Mouse (Mus musculus) adrenal gland, postnatal 4 days (tissue): ENCODE measurements around the gene Scyl2. TPM values are rescaled to one million over a fixed set of nuclear protein-coding genes. Genes with fewer than 3 reads are reported as not detected.
"Not testable (repeated sequence)": the region's sequence is repeated elsewhere in the genome, so short reads cannot be mapped to it uniquely, and the experiment has no call there.

Experiments used
- DNase-seq, 2 experiments: peaks; one replicate each; pipeline ENCODE4 v3.0.0; 2021 to 2022; ENCODE audit warnings: low spot score in 2 of 2, mixed read lengths in 2 of 2
- total RNA-seq, 2 experiments: library from RNA; stranded (reverse); gene quantifications; 2 replicates each; pipeline ENCODE4 v1.2.3; 2021

The Scyl2 gene
- total RNA-seq, 2 experiments from 2014 or later = 39.5 to 39.8 TPM

DNA sequence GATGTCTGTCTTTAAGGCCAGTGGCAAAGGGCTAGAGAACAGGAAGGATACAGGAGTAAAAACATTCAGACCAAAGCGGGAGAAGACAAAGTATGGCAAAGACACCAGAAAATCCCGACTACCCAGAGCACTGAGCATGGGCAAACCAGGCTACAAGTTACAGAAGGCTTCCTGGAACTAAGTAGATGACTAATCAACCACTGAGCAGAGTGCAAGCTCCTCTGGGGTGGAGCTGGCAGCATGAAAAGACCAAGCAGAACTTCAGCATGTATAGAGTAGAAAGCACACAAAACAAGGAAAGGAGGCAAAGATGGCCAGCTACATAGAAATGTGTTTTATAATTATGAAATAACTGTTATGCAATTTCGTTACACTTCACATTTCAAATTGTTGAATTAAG lies 5.6 kb downstream of the Scyl2 start:
- no peak for DNase-seq

DNA sequence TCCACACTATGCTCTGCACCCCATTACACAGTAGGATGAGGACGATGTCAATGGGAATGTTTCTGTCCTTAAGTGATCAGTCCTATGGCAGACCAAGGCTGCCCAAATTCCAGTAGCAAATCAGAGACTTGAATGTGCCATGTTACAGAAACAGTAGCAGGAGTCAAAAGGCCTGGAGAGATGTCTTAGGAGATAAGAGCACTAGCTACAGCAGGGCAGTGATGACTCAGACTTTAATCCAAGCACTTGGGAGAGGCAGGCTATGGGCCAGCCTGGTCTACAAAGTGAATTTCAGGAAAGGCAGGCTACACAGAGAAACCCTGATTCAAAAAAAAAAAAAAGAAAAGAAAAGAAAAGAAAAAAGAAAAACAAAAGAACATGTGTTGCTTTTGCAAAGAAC lies 6.6 kb downstream of the Scyl2 start:
- no peak for DNase-seq

DNA sequence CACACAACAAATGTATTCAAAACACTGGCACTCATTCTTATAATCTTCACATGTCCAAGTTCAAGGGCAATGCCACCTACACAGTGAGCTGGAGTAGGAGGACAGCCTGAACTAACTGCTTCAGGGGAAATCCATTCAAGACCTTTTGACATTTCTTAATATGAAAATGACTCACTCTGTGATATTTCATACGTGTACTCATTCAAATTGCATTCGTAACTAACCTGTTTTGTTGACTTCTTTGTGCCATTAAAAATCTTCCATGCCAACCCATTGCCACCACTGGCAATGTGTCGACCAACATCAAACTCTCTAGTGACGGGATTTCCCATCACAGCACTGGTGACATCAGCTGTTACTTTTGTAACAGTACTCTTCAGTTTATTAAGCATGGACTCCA lies 8.0 kb downstream of the Scyl2 start:
- DNase-seq = no peak

DNA sequence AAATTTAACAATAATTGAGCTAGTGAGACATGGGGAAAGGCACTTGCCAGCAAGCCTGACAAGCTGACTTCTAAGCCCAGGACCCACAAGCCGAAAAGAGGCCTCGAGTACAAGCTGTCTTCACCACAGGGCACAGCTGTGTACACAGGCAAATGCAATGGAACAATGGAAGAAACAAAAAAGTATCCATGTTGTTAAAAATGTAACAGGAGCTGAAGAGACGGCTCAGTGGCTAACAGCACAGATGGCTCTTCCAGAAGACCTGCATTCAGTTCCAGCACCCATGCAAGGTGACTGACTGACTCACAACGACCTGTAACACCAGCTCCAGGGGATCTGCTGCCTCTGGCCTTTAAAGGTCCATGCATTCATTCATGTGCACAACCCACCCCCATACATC lies 9.5 kb downstream of the Scyl2 start:
- no peak for DNase-seq

DNA sequence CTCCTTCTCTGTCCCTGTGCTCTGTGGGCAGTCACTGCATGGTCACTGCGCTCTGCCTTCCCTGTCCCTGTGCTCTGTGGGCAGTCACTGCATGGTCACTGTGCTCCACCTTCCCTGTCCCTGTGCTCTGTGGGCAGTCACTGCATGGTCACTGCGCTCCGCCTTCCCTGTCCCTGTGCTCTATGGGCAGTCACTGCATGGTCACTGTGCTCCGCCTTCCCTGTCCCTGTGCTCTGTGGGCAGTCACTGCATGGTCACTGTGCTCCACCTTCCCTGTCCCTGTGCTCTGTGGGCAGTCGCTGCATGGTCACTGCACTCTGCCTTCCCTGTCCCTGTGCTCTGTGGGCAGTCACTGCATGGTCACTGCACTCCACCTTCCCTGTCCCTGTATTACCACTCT lies 15.7 kb downstream of the Scyl2 start:
- not testable (repeated sequence) for DNase-seq

DNA sequence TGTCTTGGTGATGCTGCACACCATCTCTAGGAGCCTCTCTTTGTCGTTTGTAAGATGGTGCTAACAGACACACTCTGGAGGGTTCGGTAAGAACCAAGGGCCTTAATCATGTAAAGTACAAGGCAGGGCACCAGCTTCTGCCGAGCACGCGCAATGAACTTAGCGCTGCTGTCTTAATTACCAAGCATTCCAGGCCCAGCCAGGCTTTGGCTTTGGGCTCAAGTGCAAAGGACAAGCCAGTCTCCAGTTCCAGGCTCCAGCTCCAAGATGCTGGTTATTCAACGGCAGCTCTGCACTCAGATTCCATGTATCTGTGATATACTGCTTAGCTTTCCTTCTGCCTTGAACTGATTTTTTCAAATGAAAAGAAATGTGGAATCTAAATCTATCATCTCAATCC lies 18.5 kb downstream of the Scyl2 start:
- DNase-seq = no peak

DNA sequence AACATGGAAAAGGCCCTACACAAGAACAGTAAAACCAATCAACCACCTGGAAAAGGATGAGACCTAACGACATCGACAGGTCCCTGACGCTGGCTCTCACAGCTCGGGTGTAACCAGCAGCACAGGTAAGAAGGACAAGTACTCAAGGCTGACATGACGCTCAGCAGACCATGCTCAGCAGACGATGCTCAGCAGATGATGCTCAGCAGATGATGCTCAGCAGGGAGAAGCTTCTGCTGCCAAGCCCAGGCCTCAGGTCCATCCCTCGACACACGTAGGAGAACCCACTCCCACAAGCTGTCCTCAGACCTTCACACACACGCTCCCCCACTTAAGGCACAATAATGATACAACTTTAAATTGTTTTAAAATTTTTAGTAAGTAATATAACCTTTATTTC lies 20.4 kb downstream of the Scyl2 start:
- DNase-seq = no peak

DNA sequence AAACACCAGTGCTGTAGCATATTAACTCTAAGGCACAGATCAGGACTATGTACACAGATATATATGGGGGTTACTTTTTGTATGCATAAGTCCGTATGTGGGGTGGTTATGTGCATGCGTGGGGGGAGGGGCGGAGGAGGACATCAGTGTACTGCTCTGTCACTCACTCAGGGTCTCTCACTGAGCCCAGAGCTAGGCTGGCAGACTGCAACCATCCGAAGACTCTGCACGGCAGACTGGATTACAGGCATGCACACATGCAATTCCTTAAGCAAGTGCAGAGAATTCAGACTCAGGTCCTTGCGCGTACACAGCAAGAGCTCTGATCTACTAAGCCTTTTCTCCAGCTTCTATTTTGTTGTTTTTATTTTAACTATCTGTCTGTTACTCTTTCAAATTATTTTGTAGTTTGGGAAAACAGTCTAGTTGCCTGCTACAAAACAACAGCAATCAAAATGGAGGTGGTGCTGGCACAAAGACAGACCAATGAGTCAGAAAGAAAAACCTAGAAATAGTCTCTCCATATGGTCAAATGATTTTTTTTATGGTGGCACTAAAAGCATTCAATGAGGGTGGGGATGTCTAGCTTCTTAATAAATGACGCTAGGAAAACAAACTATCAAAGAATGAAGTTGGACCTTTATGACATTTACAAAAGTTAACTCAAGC lies 21.0 kb downstream of the Scyl2 start:
- DNase-seq = no peak

DNA sequence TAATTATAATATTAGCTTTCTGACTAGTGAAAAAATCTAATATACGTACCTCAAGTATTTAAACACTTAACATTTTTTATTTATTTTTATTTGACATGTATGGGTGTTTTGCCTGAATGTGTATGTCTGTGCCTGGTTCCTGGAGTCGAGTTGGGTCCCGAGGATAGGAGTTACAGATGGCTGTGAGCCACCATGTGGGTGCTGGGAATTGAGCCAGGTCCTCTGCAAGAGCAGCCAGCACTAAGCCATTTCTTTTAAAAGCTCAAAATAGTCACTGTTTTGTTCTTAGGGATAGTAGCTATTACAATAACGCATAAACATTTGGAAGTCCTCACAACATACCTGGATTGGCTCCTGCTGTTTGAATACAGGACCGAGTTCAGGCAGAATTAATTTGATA lies 29.7 kb downstream of the Scyl2 start:
- DNase-seq = no peak

DNA sequence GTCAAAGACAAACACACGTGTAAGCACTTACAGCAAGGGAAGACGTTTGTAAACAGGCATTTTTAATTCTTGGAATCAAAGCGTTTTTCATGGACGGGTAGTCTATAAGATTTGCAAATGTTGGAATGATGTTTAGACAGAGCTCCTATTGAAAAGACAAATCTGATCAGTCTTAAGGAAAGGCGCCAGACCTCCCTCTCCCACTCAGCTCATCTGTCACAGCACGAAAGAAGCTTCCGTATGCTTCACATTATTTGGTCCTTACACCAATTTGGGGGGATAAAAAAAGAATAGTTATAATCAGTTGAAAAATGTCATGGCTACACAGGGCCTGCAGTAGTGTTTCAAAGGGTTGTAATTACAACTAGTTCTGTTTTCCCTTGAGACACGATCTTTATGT lies 33.2 kb downstream of the Scyl2 start:
- DNase-seq = no peak

DNA sequence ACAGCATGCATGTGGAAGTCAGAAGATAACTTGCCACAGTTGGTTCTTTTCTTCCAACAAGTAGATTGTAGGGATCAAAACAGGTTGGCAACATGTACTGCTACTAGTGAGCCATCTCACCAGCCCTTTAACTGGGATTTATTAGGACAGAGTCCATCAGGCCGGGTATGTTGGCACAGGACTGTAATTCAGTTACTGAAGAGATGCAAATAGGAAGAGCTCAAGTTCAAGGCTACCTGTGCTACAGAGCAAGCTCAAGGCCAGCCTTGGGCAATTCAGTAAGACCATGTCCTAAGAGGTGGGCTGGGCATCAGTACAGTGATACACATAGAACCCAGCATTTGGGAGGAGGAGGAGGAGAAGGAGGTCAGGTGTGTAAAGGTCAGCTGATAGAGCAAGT lies 34.4 kb downstream of the Scyl2 start:
- no peak for DNase-seq

DNA sequence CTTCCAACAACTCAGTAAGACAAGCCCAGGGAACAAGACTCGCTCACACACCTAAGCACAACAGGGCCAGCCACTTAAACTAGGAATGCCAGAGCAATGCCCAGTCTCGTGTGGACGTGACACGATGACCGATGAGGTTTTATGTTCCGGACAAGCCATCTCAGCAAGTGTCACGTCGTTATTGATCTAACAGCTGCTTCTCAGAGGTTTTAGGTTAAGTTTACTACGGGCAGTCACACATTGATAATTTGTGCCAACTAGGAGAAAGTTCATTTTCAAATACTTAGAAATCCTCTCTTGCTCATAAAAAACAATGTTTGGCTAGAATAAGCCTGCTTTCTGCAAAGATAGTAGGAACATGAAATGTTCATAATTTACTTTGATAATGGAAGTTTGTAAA lies 39.2 kb downstream of the Scyl2 start:
- DNase-seq = no peak

DNA sequence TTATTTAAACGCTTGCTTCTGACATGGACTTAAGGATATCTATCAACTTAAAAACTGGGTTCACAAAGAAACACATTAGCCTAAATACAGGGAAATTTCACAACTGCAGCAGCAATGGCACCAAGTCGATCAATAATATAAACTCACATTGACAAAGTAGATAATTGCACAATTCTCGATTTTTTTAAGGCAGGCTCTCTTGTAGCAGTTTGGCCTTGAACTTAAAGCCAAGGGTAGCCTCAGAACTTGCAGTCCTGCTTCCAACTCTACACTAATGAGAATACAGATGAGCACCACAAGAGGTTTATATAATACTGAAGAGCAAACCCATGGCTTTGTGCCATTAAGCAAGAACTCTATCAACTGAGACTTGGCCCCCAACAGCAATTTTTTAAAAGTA lies 49.1 kb downstream of the Scyl2 start:
- DNase-seq = no peak

DNA sequence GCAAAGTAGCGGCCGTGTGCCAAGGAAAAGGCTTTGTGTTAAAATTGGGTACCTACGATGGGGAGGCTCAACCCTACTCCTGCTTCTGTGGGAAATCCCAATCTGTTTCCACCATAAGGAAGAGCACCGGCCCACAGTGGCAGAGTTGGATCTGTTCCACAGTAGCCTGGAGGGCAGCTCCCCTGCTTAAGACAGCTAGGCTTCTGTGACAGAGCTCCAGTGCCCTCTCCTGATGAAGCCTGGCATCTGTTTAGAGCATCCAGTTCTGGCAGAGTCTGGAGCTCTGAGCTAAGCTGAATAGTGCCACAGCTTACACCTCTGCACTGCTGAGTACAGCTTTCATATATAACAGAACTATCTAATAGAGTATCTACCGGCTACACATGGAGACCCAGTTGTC lies 51.1 kb downstream of the Scyl2 start:
- peak in 1 of 2 experiments; percentile 8 for DNase-seq

DNA sequence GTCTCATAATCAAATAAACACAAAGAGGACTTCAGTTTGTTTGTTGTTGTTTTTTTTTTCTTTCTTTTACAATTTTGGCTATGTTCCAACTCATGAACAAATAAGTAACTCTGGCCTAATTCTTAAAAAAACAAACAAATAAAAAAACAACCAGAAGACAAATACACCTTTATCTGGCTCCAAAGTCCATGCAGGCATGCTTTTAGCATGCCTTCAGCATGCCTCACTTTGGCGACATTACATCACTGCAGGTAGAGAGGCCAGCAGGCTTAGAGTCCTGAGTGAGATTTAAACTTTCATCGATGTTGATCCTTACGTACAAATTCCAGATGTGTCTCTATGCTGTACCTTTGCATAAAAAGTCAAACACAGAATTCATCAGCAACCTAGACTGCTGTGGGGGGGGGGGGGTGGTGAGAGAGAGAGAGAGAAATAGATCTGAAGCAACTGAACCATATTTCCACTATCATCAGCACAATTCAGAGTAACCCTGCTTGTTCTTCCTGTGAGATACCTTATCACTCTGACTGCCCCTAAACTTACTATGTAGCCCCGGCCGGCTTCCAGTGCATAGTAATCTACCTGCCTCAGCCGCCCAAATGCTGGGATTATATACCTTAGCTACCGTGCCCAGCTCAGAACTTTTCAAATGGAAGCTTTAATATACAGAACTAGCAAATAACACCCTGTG lies 52.2 kb downstream of the Scyl2 start:
- DNase-seq = no peak

DNA sequence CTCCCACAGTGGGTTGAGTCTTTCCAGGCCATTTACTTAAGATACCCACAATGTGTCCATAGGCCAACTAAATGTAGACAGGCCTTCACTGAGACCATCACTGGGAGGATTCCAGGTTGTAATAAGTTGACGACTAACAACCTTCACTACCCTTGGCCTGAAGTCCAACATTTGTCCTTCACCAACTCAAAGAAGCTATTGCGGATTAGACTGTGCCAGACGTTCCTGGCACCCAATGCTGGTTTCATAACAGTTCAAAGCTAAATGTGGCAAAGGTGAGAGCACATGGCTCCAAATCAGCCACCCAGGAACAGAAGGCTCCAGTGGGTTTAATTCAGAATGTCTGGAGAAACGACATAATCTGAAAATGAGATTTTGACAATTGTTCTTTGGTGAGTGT lies 53.0 kb downstream of the Scyl2 start:
- no peak for DNase-seq

DNA sequence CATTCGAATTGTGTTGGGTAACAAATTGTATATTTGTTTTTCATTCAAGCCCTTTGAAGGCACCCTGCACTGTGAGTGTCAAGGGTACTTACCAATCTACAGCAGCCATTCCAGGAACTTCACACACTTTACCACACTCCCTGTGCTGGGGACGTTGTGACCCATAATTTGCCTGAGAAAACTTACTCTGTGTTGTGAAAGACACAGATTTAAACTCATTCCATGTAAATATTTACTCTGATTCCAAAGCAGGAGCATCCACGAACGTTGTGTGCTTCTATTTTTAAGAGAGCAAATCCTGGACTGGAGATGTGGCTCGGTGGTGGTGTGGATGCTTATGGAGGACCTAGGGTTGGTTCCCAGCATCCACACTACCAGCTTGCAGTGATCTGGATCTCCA lies 54.3 kb downstream of the Scyl2 start:
- DNase-seq = no peak

DNA sequence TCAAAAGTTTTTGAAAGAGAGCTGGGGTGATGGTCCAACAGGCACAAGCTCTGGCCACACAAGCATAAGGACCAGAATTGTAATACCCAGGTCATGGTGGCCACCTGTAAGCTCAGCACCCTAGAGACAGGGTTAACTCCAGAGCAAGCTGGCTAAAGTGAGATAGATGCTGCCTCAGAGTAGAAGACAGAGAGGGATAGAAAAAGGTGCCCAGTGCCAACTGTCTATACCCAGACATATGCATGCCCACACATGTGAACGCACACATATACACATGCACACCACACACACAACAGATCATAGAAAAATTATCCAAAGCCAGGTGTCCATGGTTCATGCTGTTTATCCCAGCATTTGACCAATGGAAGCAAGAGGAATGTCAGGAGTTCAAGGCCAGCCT lies 55.5 kb downstream of the Scyl2 start:
- no peak for DNase-seq

DNA sequence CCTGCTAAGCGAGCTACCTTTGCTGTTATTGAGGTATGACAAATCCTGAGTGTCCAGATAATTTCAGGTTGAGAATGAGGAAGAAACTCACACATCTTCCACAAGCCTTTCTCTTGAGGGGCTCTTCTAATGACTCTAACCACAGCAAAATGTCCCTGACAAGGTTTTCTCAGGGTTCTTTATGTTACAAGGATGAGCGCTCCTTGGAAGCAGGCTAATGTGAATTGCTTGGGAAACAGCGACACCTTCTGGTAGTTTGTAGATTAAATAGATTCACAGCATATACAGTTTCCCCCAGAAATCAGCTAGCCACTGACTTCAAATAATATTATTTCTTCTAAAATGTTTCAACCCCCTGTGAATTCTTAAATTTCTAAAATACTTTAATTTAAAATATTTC lies 56.0 kb downstream of the Scyl2 start:
- DNase-seq = no peak

DNA sequence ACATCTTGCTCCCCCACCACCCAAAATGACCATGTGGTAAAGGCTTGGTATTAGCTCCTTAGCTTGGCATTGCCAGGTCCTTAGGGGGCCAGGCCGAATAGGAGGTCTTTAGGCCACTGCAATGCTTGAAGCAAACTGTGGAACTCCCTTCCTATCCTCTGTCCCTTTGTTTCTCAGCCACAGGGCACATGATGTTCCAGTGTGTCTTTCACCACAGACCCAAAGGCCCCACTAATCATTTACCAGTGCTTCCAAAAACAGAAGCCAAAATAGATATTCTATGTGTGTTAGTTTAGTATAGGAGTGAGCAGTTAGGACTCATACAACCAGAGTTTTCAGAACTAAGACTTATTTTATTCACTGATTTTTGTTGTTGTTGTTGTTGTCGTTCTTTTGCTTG lies 59.4 kb downstream of the Scyl2 start:
- DNase-seq = no peak

DNA sequence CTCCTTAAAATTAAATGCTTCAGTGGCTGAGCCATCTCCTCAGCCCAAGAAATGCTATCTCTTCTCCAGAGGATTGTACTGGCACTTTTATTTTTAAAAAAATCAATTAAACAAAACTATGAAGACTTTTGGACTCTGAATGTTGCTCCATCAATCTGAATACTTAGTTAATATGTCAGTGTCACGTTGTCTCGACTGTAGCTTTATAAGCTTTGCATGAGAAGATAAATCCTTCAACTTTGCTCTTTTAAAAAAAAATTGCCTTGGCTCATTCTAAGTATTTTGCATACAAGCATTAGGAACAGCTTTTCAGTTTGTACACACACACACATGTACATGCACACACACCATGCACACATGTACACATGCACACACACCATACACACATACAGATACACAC lies 61.9 kb downstream of the Scyl2 start:
- no peak for DNase-seq

DNA sequence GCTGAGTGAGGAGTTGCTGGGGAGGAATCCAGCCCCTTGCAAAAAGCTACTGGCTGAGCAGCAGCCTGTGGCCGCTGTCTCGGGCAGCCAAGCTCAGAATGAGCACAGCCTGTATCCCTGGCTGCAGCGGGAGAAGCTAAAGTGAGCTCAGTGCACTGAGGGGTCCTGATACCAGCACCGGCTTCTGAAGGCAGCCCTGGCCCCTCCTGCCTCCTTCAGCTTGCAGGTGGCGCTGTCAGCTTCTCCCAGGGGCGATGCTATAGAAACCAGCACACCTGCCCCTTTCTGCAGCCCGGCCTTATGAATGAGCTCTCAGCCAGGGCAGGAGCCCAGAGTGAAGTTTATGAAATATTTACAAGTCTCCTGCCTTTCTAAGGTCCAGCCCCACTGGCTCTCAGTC lies 65.0 kb downstream of the Scyl2 start, which contains the start of gene Slc17a8:
Gene Slc17a8 (minus strand): TSS at position 125 of the 400 bp plus-strand sequence.
- no peak for DNase-seq

DNA sequence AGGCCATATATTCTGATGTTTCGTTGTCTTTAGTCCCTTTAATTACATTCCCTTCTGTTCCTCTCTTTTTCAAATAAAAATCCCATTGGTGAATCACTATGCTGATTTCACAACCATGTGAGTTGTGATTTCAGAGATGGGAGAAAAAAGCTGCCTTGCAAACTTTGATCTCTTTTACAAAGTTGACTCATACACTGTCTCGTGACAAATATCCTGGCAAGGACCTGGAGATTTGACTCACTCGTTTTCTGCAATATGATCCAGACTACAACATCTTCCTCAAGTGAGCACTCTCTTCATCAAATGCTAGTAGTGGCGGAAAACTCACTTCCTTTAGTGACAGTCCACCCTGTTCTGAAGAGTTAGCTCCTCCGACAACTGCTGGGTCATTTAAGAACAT lies 86.8 kb downstream of the Scyl2 start:
- DNase-seq = no peak
